Mouse (Mus musculus) B cell, adult 67 days (primary cell): ENCODE measurements around the gene Slc35e4. TPM values are rescaled to one million over a fixed set of nuclear protein-coding genes. Genes with fewer than 3 reads are reported as not detected.

ENCODE experiments used
- total RNA-seq, 2 experiments: library from RNA; stranded (reverse); gene quantifications; 4 replicates each; pipeline ENCODE4 v1.2.4; 2023

Gene Slc35e4
- total RNA-seq, result 1 to 10 TPM; 7.7 to 9.3 TPM

GRCm38 (mm10) chr11:3914109-3914840, at the start of gene Slc35e4:
Slc35e4 (minus strand) TSS chr11:3914664.

GRCm38 (mm10) chr11:3963610-3964415, 49.3 kb upstream of the Slc35e4 start, which contains the start of gene Pes1:
Pes1 (plus strand) TSS chr11:3963975.

GRCm38 (mm10) chr11:3931511-3932211, 17.2 kb upstream of the Slc35e4 start, which contains the start of gene Tcn2:
Tcn2 (minus strand) TSS chr11:3932159.

GRCm38 (mm10) chr11:3894406-3895281, 19.8 kb downstream of the Slc35e4 start, which contains the start of the genes 4921536K21Rik and Dusp18:
4921536K21Rik (minus strand) TSS chr11:3895098.
Dusp18 (plus strand) TSS chr11:3895240.

GRCm38 (mm10) chr11:3863454-3864112, 50.9 kb downstream of the Slc35e4 start, which contains the start of gene Osbp2:
Osbp2 (minus strand) TSS chr11:3863903.

Other genes starting within 250 kb of the Slc35e4 start
- not detected for gene Osbp2, start 50.8 kb downstream of the Slc35e4 start, total RNA-seq
- 1 to 10 TPM in 1 of 2 experiments, under 1 TPM in 1; 0.46 to 1.2 TPM for gene 4921536K21Rik, start 19.6 kb downstream of the Slc35e4 start, total RNA-seq
- gene Dusp18, start 19.4 kb downstream of the Slc35e4 start, total RNA-seq, result 10 to 100 TPM in 1 of 2 experiments, 1 to 10 TPM in 1; 6.8 to 11.7 TPM
- 10 to 100 TPM; 20.1 to 21.7 TPM for gene Tcn2, start 17.5 kb upstream of the Slc35e4 start, total RNA-seq
- 10 to 100 TPM; 81.9 to 90.6 TPM for gene Pes1, start 49.3 kb upstream of the Slc35e4 start, total RNA-seq
- not detected for gene 4930556J24Rik, start 62.1 kb upstream of the Slc35e4 start, total RNA-seq
- not detected for gene Gal3st1, start 69.0 kb upstream of the Slc35e4 start, total RNA-seq
- not detected for gene Sec14l4, start 116.8 kb upstream of the Slc35e4 start, total RNA-seq
- not detected for gene Sec14l3, start 150.2 kb upstream of the Slc35e4 start, total RNA-seq
- 1 to 10 TPM; 1.9 to 4.8 TPM for gene Mtfp1, start 180.8 kb upstream of the Slc35e4 start, total RNA-seq
- gene Sec14l2, start 208.8 kb upstream of the Slc35e4 start, total RNA-seq, result 1 to 10 TPM; 1.1 to 1.4 TPM
- 10 to 100 TPM; 33.9 to 34.8 TPM for gene Rnf215, start 220.5 kb upstream of the Slc35e4 start, total RNA-seq
- gene Ccdc157, start 245.6 kb upstream of the Slc35e4 start, total RNA-seq, result 1 to 10 TPM; 5.9 to 10.0 TPM
- 10 to 100 TPM; 59.4 to 78.9 TPM for gene Sf3a1, start 245.7 kb upstream of the Slc35e4 start, total RNA-seq